Mouse (Mus musculus) urinary bladder, postnatal 36 days (tissue): ENCODE results near the gene Pdlim7.

Experiments used
- DNase-seq, 2 experiments: peaks; one replicate each; pipeline ENCODE4 v3.0.0; 2022; ENCODE audit warnings: low spot score in 2 of 2, mixed read lengths in 1 of 2

Gene Pdlim7

GRCm38 (mm10) chr13:55513111-55513748 lies at the start of gene Pdlim7:
Pdlim7 (minus strand) TSS chr13:55513676.
- peak; percentile 87 to 89 for DNase-seq

- DNase-seq: no peak
Measured at GRCm38 (mm10) chr13:55557499-55557898, 44.0 kb upstream of the Pdlim7 start.

- DNase-seq: no peak
Measured at GRCm38 (mm10) chr13:55555921-55556320, 42.4 kb upstream of the Pdlim7 start.

GRCm38 (mm10) chr13:55549061-55549460 lies 35.6 kb upstream of the Pdlim7 start:
- no peak for DNase-seq

- DNase-seq: no peak
Measured at GRCm38 (mm10) chr13:55548426-55548825, 35.0 kb upstream of the Pdlim7 start.

- no peak for DNase-seq
Measured at GRCm38 (mm10) chr13:55547916-55548315, 34.4 kb upstream of the Pdlim7 start.

GRCm38 (mm10) chr13:55544792-55545191 lies 31.3 kb upstream of the Pdlim7 start:
- DNase-seq: no peak

GRCm38 (mm10) chr13:55543447-55543846 lies 30.0 kb upstream of the Pdlim7 start:
- DNase-seq: no peak

GRCm38 (mm10) chr13:55542891-55543290 lies 29.4 kb upstream of the Pdlim7 start:
- DNase-seq: no peak

GRCm38 (mm10) chr13:55540933-55541332 lies 27.5 kb upstream of the Pdlim7 start:
- no peak for DNase-seq

- DNase-seq: peak; percentile 100
Measured at GRCm38 (mm10) chr13:55536194-55537175, 23.0 kb upstream of the Pdlim7 start, which contains the start of gene Ddx41. Ddx41 (minus strand) TSS chr13:55536658.

- DNase-seq: no peak
Measured at GRCm38 (mm10) chr13:55535796-55536193, 22.3 kb upstream of the Pdlim7 start.

GRCm38 (mm10) chr13:55535191-55535590 lies 21.7 kb upstream of the Pdlim7 start:
- DNase-seq: no peak

GRCm38 (mm10) chr13:55529198-55529915 lies 15.9 kb upstream of the Pdlim7 start, which contains the start of gene Dok3:
Dok3 (minus strand) TSS chr13:55529296.
- no peak for DNase-seq

- DNase-seq: no peak
Measured at GRCm38 (mm10) chr13:55527834-55528772, 14.6 kb upstream of the Pdlim7 start.

GRCm38 (mm10) chr13:55527212-55527611 lies 13.7 kb upstream of the Pdlim7 start:
- no peak for DNase-seq

GRCm38 (mm10) chr13:55525733-55526553 lies 12.5 kb upstream of the Pdlim7 start:
- DNase-seq: no peak

- DNase-seq: no peak
Measured at GRCm38 (mm10) chr13:55523951-55524600, 10.6 kb upstream of the Pdlim7 start.

GRCm38 (mm10) chr13:55523278-55523677 lies 9.8 kb upstream of the Pdlim7 start:
- peak in 1 of 2 experiments; percentile 37 for DNase-seq
